Mouse (Mus musculus): Measurements from ENCODE around the gene Gbgt1.

Gbgt1 gene

GRCm38 (mm10) chr2:28552301-28552700 lies 55.6 kb downstream of the Gbgt1 start:
- DNase-seq (ENCODE audit: low spot score) = no peak

All from embryo, embryonic 10 days (tissue).